Mouse (Mus musculus): Measurements from ENCODE around the gene P3h1. TPM values are rescaled to one million over a fixed set of nuclear protein-coding genes. Genes with fewer than 3 reads are reported as not detected.

The P3h1 gene
- polyA plus RNA-seq, 1 experiment from 2014 or later: 22.4 TPM

DNA sequence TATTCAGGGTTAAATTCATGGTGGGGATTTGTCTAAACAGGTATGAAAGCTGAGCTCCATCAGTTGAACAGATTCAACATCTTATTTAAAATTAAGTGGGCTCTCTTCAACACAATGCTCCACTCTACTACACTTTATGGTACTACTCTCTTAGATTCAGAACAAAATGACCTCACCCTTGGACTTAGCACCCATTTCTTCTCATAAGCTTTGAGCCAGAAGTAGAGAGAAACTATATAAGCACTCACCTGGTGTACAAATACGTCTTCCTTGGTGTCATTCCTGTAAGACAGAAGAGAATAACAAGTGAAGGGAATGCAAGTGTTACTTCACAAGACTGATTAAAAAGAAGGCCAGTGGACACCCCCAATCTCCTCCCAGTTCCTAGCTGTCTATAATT lies 52.1 kb downstream of the P3h1 start:
- Histone ChIP-seq H3K27me3 (replicated peaks; ENCODE audit: control insufficient read depth, insufficient read depth, low read length) (no peaks in the 10 kb centered on the region), H3K9me3 (ENCODE audit: control insufficient read depth, low read length) (no peaks in the 10 kb centered on the region), H3K27ac (ENCODE audit: low read length) (peak overlapping the region; percentile 68), H3K4me3 (ENCODE audit: low read length) (no peak overlapping the region; the same call in 1 of the 2 replicates), H3K36me3 (ENCODE audit: control insufficient read depth, insufficient read depth, low read length) (peaks cover 26% of the 10 kb centered on the region), H3K9ac (ENCODE audit: low read depth, low read length) (no peak overlapping the region), H3K4me2 (ENCODE audit: low read depth, low read length) (peak overlapping the region; percentile 44), H3K4me1 (ENCODE audit: control insufficient read depth, insufficient read depth, low read length) (peaks cover 14% of the 10 kb centered on the region)
- ATAC-seq: peak; percentile 88
- 57% methylated on average over 1 of the region's 1 CpGs for WGBS

DNA sequence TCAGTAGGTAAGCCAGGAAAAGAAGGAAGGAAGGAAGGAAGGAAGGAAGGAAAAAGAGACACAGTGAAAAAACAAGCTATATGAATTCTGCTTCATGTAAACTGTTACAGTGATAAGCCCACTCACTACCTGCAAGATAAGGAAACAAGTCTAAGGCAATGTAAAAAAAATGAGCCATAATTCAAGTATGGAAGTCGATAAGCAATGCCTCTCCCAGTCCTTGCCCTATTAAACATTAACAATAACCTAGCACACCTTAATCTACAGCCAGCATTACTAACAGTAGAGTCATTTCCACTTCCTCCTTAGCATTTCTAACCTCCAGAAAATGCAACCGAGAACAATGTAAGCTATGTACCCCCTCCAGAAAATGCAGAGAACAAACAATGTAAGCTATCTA lies 52.6 kb downstream of the P3h1 start:
- Histone ChIP-seq H3K9ac (ENCODE audit: low read depth, low read length) (no peak overlapping the region), H3K36me3 (ENCODE audit: control insufficient read depth, insufficient read depth, low read length) (peaks cover 24% of the 10 kb centered on the region), H3K4me3 (ENCODE audit: low read length) (no peak overlapping the region; the same call in 1 of the 2 replicates), H3K4me1 (ENCODE audit: control insufficient read depth, insufficient read depth, low read length) (peaks cover 15% of the 10 kb centered on the region), H3K27me3 (replicated peaks; ENCODE audit: control insufficient read depth, insufficient read depth, low read length) (no peaks in the 10 kb centered on the region), H3K4me2 (ENCODE audit: low read depth, low read length) (peak overlapping the region; percentile 44), H3K27ac (ENCODE audit: low read length) (peak overlapping the region; percentile 88), H3K9me3 (ENCODE audit: control insufficient read depth, low read length) (no peaks in the 10 kb centered on the region)
- 50% methylated on average over 2 of the region's 2 CpGs for WGBS
- peak; percentile 92 for ATAC-seq

- peak overlapping the region; percentile 68 for H3K4me3 ChIP-seq (ENCODE audit: low read length)
- peak overlapping the region; percentile 82 for H3K4me2 ChIP-seq (ENCODE audit: low read depth, low read length)
- no peak for ATAC-seq
- H3K36me3 ChIP-seq (ENCODE audit: control insufficient read depth, insufficient read depth, low read length): no peaks in the 10 kb centered on the region
- H3K4me1 ChIP-seq (ENCODE audit: control insufficient read depth, insufficient read depth, low read length): peaks cover 19% of the 10 kb centered on the region
- H3K27me3 ChIP-seq (replicated peaks; ENCODE audit: control insufficient read depth, insufficient read depth, low read length): no peaks in the 10 kb centered on the region
- 86% methylated on average over 1 of the region's 1 CpGs for WGBS
- no peak overlapping the region for H3K27ac ChIP-seq (ENCODE audit: low read length)
- H3K9me3 ChIP-seq (ENCODE audit: control insufficient read depth, low read length): no peaks in the 10 kb centered on the region
- peak overlapping the region; percentile 90 for H3K9ac ChIP-seq (ENCODE audit: low read depth, low read length)
Observed at GRCm38 (mm10) chr4:119291921-119292320, 59.2 kb downstream of the P3h1 start.

- Histone ChIP-seq H3K9me3 (ENCODE audit: control insufficient read depth, low read length) (no peaks in the 10 kb centered on the region), H3K27ac (ENCODE audit: low read length) (peak overlapping the region; percentile 78), H3K4me2 (ENCODE audit: low read depth, low read length) (peak overlapping the region; percentile 82), H3K27me3 (replicated peaks; ENCODE audit: control insufficient read depth, insufficient read depth, low read length) (no peaks in the 10 kb centered on the region), H3K9ac (ENCODE audit: low read depth, low read length) (peak overlapping the region; percentile 90), H3K4me1 (ENCODE audit: control insufficient read depth, insufficient read depth, low read length) (peaks cover 19% of the 10 kb centered on the region), H3K4me3 (ENCODE audit: low read length) (peak overlapping the region; percentile 68), H3K36me3 (ENCODE audit: control insufficient read depth, insufficient read depth, low read length) (no peaks in the 10 kb centered on the region)
- WGBS: under 1% methylated on average over 24 of the region's 24 CpGs
- no peak for ATAC-seq
Observed at GRCm38 (mm10) chr4:119292771-119293573, 60.3 kb downstream of the P3h1 start.

DNA sequence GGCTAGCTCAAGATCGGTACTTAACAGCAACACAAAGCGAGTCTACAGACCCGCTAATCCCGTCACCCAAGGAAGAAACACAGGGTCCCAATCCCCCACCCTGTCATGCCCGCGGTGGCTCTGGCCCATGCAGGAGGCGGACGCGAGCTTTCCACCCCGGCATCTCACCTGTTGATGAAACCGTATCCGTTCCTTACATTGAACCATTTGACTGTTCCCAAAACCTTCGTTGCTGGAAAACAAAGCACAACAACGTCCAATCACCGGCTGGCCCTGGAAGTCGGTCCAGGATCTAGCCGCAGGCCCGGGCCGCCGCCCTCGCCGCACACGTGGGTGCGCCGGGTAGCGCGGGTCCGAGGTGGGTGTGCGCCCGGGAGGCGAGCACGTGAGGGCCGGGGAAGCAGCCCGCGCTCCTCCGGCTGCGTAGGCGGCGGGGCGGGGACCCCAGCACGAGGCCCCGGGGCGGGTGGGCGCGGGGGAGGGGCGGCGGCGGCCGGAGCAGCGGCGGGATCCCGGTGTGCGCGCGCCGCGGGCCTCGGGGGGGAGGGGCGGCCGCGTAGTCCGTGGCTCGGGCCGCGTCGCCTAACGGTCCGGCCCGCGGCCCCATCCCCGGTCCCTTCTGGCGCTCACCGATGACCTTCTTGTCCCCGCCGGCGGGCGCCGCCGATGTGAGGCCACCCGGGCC lies 61.0 kb downstream of the P3h1 start:
- Histone ChIP-seq H3K27ac (ENCODE audit: low read length) (peak overlapping the region; percentile 78), H3K9ac (ENCODE audit: low read depth, low read length) (peak overlapping the region; percentile 90), H3K4me2 (ENCODE audit: low read depth, low read length) (peak overlapping the region; percentile 82), H3K4me1 (ENCODE audit: control insufficient read depth, insufficient read depth, low read length) (peaks cover 16% of the 10 kb centered on the region), H3K4me3 (ENCODE audit: low read length) (peak overlapping the region; percentile 68), H3K27me3 (replicated peaks; ENCODE audit: control insufficient read depth, insufficient read depth, low read length) (no peaks in the 10 kb centered on the region), H3K9me3 (ENCODE audit: control insufficient read depth, low read length) (no peaks in the 10 kb centered on the region), H3K36me3 (ENCODE audit: control insufficient read depth, insufficient read depth, low read length) (no peaks in the 10 kb centered on the region)
- under 1% methylated on average over 45 of the region's 80 CpGs for WGBS
- ATAC-seq: peak; percentile 27

DNA sequence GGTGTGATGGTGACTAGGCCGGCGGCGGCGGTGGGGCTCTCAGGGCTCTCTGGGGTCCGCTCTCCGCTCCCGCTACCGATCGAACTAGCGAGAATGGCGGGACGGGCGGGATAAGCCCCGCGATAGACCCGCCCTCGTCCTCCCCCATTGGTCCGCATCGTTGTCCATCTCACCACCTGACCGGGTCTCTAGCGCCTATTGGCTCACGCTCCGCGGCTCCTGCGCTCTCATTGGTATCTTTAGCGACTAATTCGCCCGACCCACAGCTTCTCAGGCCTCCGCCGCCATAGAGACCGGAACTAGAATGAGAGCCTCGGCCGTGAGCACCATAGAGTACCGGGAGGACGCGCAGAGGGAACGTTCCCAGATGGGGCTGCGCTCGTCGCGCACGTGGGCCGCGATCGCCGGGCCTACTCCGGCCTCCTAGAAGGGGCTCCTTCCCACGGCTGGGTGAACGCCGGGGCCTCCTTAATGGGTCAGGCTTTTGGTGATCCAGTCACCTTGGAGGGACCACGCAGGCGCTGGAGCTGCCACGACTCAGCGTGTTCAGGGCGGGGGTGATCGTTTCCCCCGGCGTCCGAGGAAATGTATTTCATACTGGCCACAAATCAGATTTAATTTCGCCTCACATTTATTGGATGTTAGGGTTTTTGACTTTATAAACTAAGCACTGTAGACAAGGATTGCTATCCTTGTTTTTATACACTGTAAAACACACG lies 61.9 kb downstream of the P3h1 start, which contains the start of gene Ybx1:
Gene Ybx1, minus strand, starts transcription at position 190 of the 719 bp plus-strand sequence.
- Histone ChIP-seq H3K27me3 (replicated peaks; ENCODE audit: control insufficient read depth, insufficient read depth, low read length) (no peaks in the 10 kb centered on the region), H3K27ac (ENCODE audit: low read length) (peak within 1 kb of the TSS; percentile 97), H3K4me3 (ENCODE audit: low read length) (peak within 1 kb of the TSS; percentile 77), H3K4me1 (ENCODE audit: control insufficient read depth, insufficient read depth, low read length) (peaks cover 13% of the 10 kb centered on the region), H3K9ac (ENCODE audit: low read depth, low read length) (peak within 1 kb of the TSS; percentile 92), H3K9me3 (ENCODE audit: control insufficient read depth, low read length) (no peaks in the 10 kb centered on the region), H3K36me3 (ENCODE audit: control insufficient read depth, insufficient read depth, low read length) (no peaks in the 10 kb centered on the region), H3K4me2 (ENCODE audit: low read depth, low read length) (peak within 1 kb of the TSS; percentile 82)
- under 1% methylated on average over 61 of the region's 61 CpGs for WGBS
- peak; percentile 99 for ATAC-seq

GRCm38 (mm10) chr4:119295134-119295453 lies 62.4 kb downstream of the P3h1 start:
- Histone ChIP-seq H3K36me3 (ENCODE audit: control insufficient read depth, insufficient read depth, low read length) (no peaks in the 10 kb centered on the region), H3K9me3 (ENCODE audit: control insufficient read depth, low read length) (no peaks in the 10 kb centered on the region), H3K4me2 (ENCODE audit: low read depth, low read length) (peak overlapping the region; percentile 63), H3K27ac (ENCODE audit: low read length) (peak overlapping the region; percentile 97), H3K4me1 (ENCODE audit: control insufficient read depth, insufficient read depth, low read length) (peaks cover 11% of the 10 kb centered on the region), H3K27me3 (replicated peaks; ENCODE audit: control insufficient read depth, insufficient read depth, low read length) (no peaks in the 10 kb centered on the region), H3K4me3 (ENCODE audit: low read length) (peak overlapping the region; percentile 77), H3K9ac (ENCODE audit: low read depth, low read length) (peak overlapping the region; percentile 92)
- WGBS: 6% methylated on average over 6 of the region's 6 CpGs
- ATAC-seq: no peak

GRCm38 (mm10) chr4:119297361-119297760 lies 64.6 kb downstream of the P3h1 start:
- Histone ChIP-seq H3K4me1 (ENCODE audit: control insufficient read depth, insufficient read depth, low read length) (peaks cover 6% of the 10 kb centered on the region), H3K27me3 (replicated peaks; ENCODE audit: control insufficient read depth, insufficient read depth, low read length) (no peaks in the 10 kb centered on the region), H3K27ac (ENCODE audit: low read length) (no peak overlapping the region), H3K4me2 (ENCODE audit: low read depth, low read length) (no peak overlapping the region), H3K36me3 (ENCODE audit: control insufficient read depth, insufficient read depth, low read length) (no peaks in the 10 kb centered on the region), H3K9ac (ENCODE audit: low read depth, low read length) (no peak overlapping the region), H3K4me3 (ENCODE audit: low read length) (no peak overlapping the region), H3K9me3 (ENCODE audit: control insufficient read depth, low read length) (no peaks in the 10 kb centered on the region)
- WGBS: 68% methylated on average over 2 of the region's 2 CpGs
- ATAC-seq: no peak
